ENCODE assay signal across 9 mouse cellular contexts in the genomic region with DNA sequence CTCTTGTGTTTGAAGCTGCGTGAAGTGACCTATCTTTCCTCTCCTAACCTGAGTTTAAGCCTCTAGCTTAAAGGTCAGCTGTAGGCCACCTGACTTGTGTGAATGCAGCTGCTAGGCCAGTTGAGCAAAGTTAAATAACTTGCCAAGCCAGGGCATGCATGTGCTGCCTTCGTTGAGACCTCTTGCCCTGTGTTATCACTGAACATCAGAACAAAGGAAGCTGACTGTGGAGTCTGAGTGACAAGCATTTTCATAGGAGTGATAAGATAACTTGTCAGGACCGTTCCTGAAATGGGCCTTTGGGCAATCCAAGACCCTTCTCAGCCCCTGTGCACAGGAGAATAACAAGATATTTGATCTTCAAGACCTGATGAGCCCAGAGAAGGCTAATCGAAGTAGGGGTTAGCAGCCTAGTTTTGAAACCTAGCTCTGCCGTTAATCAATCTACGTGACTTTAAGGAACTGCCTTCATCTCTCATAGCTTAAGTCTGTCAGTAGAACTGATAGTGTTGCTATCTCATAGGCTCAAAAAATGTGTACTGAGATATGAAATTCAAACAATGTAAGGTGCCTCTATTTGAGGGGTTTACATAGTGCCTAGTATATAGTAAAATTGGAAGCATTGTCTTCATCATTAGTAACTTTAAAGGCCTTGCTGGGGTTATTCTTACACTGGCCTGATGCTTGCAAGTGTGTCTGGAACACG.
DNase-seq lines count a peak whose midpoint lies in the region; ATAC-seq and TF ChIP-seq lines count a peak whose summit lies in the region.
"Had no signal": no experiment of that assay in that cellular context is flagged by ENCODE, and none has a peak within 500 bp of the region (broad histone marks: within the 10 kb centered on the region; RNA-seq: fewer than 3 reads in every experiment).

No protein-coding gene starts in this region.

- no peak for DNase-seq in heart, postnatal 10 days
- no peak for DNase-seq in stomach, postnatal 0 days (ENCODE audit: low spot score)
- no peak for DNase-seq in MN1 (ENCODE audit: low spot score)
- DNase-seq: adrenal gland, adult 8-10 months; lung, postnatal 10 days had no signal

- no peak for TF ChIP-seq CTCF in stomach, postnatal 0 days (IDR thresholded peaks at IDR 0.05; ENCODE audit: low read depth)

- no peak for TF ChIP-seq EP300 in stomach, postnatal 0 days (optimal IDR thresholded peaks at IDR 0.05)

- no peaks in the 10 kb centered on the region for H3K27me3 ChIP-seq in heart, embryonic 15.5 days
- no peaks in the 10 kb centered on the region for H3K27me3 ChIP-seq in stomach, embryonic 14.5 days (ENCODE audit: control insufficient read depth, insufficient read depth, low read length)
- H3K27me3 ChIP-seq in stomach, postnatal 0 days (ENCODE audit: control insufficient read depth, insufficient read depth, low read length), result no peaks in the 10 kb centered on the region
- H3K27me3 ChIP-seq in stomach, embryonic 16.5 days (ENCODE audit: control insufficient read depth, insufficient read depth, low read length), result no peaks in the 10 kb centered on the region

- WGBS in heart, embryonic 15.5 days, result 28% methylated on average over 7 of the region's 7 CpGs
- WGBS in stomach, embryonic 14.5 days, result 35% methylated on average over 7 of the region's 7 CpGs
- 37% methylated on average over 7 of the region's 7 CpGs for WGBS in stomach, postnatal 0 days
- WGBS in stomach, embryonic 16.5 days, result 33% methylated on average over 7 of the region's 7 CpGs

- ATAC-seq in heart, embryonic 15.5 days (replicated peaks; ENCODE audit: insufficient number of reproducible peaks, insufficient read depth, low FRiP score, low read depth), result no peak
- ATAC-seq in stomach, embryonic 14.5 days (ENCODE audit: insufficient number of reproducible peaks, insufficient read depth, low FRiP score, low read depth), result no peak; the same call in 1 of the 2 replicates
- ATAC-seq in stomach, postnatal 0 days (ENCODE audit: low FRiP score, low TSS enrichment), result no peak
- ATAC-seq in inflammation-experienced regulatory T-cells, adult 6 months, result peak; percentile 10
- ATAC-seq in stomach, embryonic 16.5 days (ENCODE audit: insufficient read depth, low FRiP score), result no peak

- H3K4me2 ChIP-seq in heart, embryonic 15.5 days, result no peak overlapping the region
- H3K4me2 ChIP-seq in stomach, embryonic 14.5 days (replicated peaks; ENCODE audit: low read depth, low read length), result no peak overlapping the region
- H3K4me2 ChIP-seq in stomach, postnatal 0 days (replicated peaks; ENCODE audit: low read depth), result no peak overlapping the region
- H3K4me2 ChIP-seq in stomach, embryonic 16.5 days (ENCODE audit: low read depth, low read length), result no peak overlapping the region

- H3K9me3 ChIP-seq in heart, embryonic 15.5 days (replicated peaks), result no peaks in the 10 kb centered on the region
- no peaks in the 10 kb centered on the region for H3K9me3 ChIP-seq in stomach, embryonic 14.5 days (ENCODE audit: control insufficient read depth, low read depth, low read length)
- no peaks in the 10 kb centered on the region for H3K9me3 ChIP-seq in stomach, postnatal 0 days (ENCODE audit: control insufficient read depth, low read length)
- H3K9me3 ChIP-seq in stomach, embryonic 16.5 days (replicated peaks; ENCODE audit: control insufficient read depth, low read length), result no peaks in the 10 kb centered on the region

- peaks cover 42% of the 10 kb centered on the region for H3K4me1 ChIP-seq in heart, embryonic 15.5 days (replicated peaks)
- H3K4me1 ChIP-seq in stomach, embryonic 14.5 days (ENCODE audit: control insufficient read depth, insufficient read depth, low read length), result peaks cover 41% of the 10 kb centered on the region
- H3K4me1 ChIP-seq in stomach, postnatal 0 days (replicated peaks; ENCODE audit: control insufficient read depth, insufficient read depth), result peaks cover 8% of the 10 kb centered on the region
- H3K4me1 ChIP-seq in stomach, embryonic 16.5 days (ENCODE audit: control insufficient read depth, insufficient read depth, low read length), result peaks cover 43% of the 10 kb centered on the region

- H3K36me3 ChIP-seq in heart, embryonic 15.5 days, result no peaks in the 10 kb centered on the region
- no peaks in the 10 kb centered on the region for H3K36me3 ChIP-seq in stomach, embryonic 14.5 days (ENCODE audit: control insufficient read depth, insufficient read depth, low read length)
- H3K36me3 ChIP-seq in stomach, postnatal 0 days (ENCODE audit: control insufficient read depth, insufficient read depth, low read length), result no peaks in the 10 kb centered on the region
- H3K36me3 ChIP-seq in stomach, embryonic 16.5 days (ENCODE audit: control insufficient read depth, insufficient read depth, low read length), result no peaks in the 10 kb centered on the region

- intact Hi-C loops in heart, postnatal 10 days (cut with DNase I), result no loop called here

- H3K4me3 ChIP-seq in heart, embryonic 15.5 days, result no peak overlapping the region
- no peak overlapping the region for H3K4me3 ChIP-seq in stomach, embryonic 14.5 days (ENCODE audit: low read depth, low read length)
- H3K4me3 ChIP-seq in stomach, postnatal 0 days (ENCODE audit: low read depth, low read length), result no peak overlapping the region
- H3K4me3 ChIP-seq in stomach, embryonic 16.5 days (replicated peaks; ENCODE audit: low read length), result no peak overlapping the region

- no peak overlapping the region for H3K9ac ChIP-seq in heart, embryonic 15.5 days
- H3K9ac ChIP-seq in stomach, embryonic 14.5 days (replicated peaks; ENCODE audit: low read depth, low read length), result no peak overlapping the region
- H3K9ac ChIP-seq in stomach, postnatal 0 days (ENCODE audit: low read length), result no peak overlapping the region
- H3K9ac ChIP-seq in stomach, embryonic 16.5 days (ENCODE audit: low read length), result no peak overlapping the region

- peak overlapping the region; percentile 50 for H3K27ac ChIP-seq in heart, embryonic 15.5 days
- H3K27ac ChIP-seq in stomach, embryonic 14.5 days (ENCODE audit: low read length), result peak overlapping the region; percentile 69; the same call in 1 of the 2 replicates
- no peak overlapping the region for H3K27ac ChIP-seq in stomach, postnatal 0 days (replicated peaks)
- H3K27ac ChIP-seq in stomach, embryonic 16.5 days (ENCODE audit: low read length), result peak overlapping the region; percentile 50
